Mouse (Mus musculus): Measurements from ENCODE around the gene Rnf169.

DNA sequence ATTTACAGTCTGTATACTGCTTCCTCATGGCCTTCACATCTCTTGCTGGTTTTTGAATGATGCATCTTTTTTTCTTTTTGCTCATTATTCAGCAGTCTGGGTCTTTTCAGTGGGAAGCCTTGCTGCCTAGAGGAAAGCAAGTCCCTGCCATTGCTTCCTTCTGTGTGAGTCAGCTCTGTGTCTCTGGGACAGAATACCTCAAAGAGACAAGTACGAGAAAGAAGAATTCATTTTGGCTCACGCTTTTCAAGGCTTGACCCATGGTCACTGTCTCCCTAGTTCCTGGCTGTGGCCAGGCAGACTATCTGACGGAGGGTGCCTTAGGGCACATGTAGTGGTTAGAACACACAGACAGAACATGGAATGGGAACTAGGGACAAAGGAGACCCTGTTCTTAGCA lies 86.3 kb downstream of the Rnf169 start:
- TF ChIP-seq POLR2A (IDR thresholded peaks at IDR 0.05; ENCODE audit: extremely low read depth, insufficient read depth, low read length) (no peak), CTCF (IDR thresholded peaks at IDR 0.05; ENCODE audit: extremely low read depth, insufficient read depth, low read length) (no peak)
